Mouse (Mus musculus) T-cell, adult 2 months (primary cell): ENCODE measurements around the gene Lair1.
"Not testable (repeated sequence)": the region's sequence is repeated elsewhere in the genome, so short reads cannot be mapped to it uniquely, and the experiment has no call there.

ENCODE experiments used
- DNase-seq: peaks from one replicate; pipeline ENCODE4 v3.0.0; 2022; ENCODE audit warnings: low spot score

The Lair1 gene

GRCm38 (mm10) chr7:4063013-4063412 is at the start of gene Lair1:
Gene Lair1, minus strand, starts transcription at chr7:4063204.
- DNase-seq, result peak; percentile 37

- DNase-seq, result no peak
Measured at GRCm38 (mm10) chr7:4111766-4112165, 48.8 kb upstream of the Lair1 start.

GRCm38 (mm10) chr7:4103411-4103810 is 40.4 kb upstream of the Lair1 start:
- peak; percentile 7 for DNase-seq

GRCm38 (mm10) chr7:4101144-4101543 is 38.1 kb upstream of the Lair1 start:
- no peak for DNase-seq

GRCm38 (mm10) chr7:4098832-4099231 is 35.8 kb upstream of the Lair1 start:
- no peak for DNase-seq

GRCm38 (mm10) chr7:4098301-4098700 is 35.3 kb upstream of the Lair1 start:
- no peak for DNase-seq

GRCm38 (mm10) chr7:4091170-4091569 is 28.2 kb upstream of the Lair1 start:
- peak; percentile 6 for DNase-seq

GRCm38 (mm10) chr7:4088679-4089078 is 25.7 kb upstream of the Lair1 start:
- no peak for DNase-seq

GRCm38 (mm10) chr7:4087896-4088480 is 25.0 kb upstream of the Lair1 start:
- no peak for DNase-seq

- peak; percentile 8 for DNase-seq
Measured at GRCm38 (mm10) chr7:4087238-4087895, 24.4 kb upstream of the Lair1 start.

- DNase-seq, result no peak
Measured at GRCm38 (mm10) chr7:4085562-4085961, 22.6 kb upstream of the Lair1 start.

- DNase-seq, result no peak
Measured at GRCm38 (mm10) chr7:4084161-4084560, 21.2 kb upstream of the Lair1 start.

- DNase-seq, result peak; percentile 67
Measured at GRCm38 (mm10) chr7:4082804-4083203, 19.8 kb upstream of the Lair1 start.

GRCm38 (mm10) chr7:4081706-4082105 is 18.7 kb upstream of the Lair1 start:
- DNase-seq, result no peak

GRCm38 (mm10) chr7:4080552-4080951 is 17.5 kb upstream of the Lair1 start:
- no peak for DNase-seq

GRCm38 (mm10) chr7:4079511-4079910 is 16.5 kb upstream of the Lair1 start:
- no peak for DNase-seq

GRCm38 (mm10) chr7:4073144-4073543 is 10.1 kb upstream of the Lair1 start:
- no peak for DNase-seq

GRCm38 (mm10) chr7:4071066-4071465 is 8.1 kb upstream of the Lair1 start:
- DNase-seq, result no peak

- DNase-seq, result no peak
Measured at GRCm38 (mm10) chr7:4063714-4064425, 866 bp upstream of the Lair1 start.

- not testable (repeated sequence) for DNase-seq
Measured at GRCm38 (mm10) chr7:4060602-4061188, 2.3 kb downstream of the Lair1 start.

GRCm38 (mm10) chr7:4026794-4027421 is 36.1 kb downstream of the Lair1 start:
- DNase-seq, result peak; percentile 22

- not testable (repeated sequence) for DNase-seq
Measured at GRCm38 (mm10) chr7:4004636-4005035, 58.4 kb downstream of the Lair1 start.
